Mouse (Mus musculus) thymus, adult 2 months (tissue): ENCODE measurements around the gene Ubald2.

ENCODE experiments used
- CTCF ChIP-seq: fragments of 200-500 bp; IDR thresholded peaks from 2 replicates; pipeline ENCODE4 v1.5.1; 2012; ENCODE audit warnings: mild to moderate bottlenecking, control low read depth, low read length, moderate library complexity, borderline replicate concordance; ENCODE audit not compliant: control insufficient read depth, poor library complexity, insufficient read depth; ENCODE audit errors: extremely low read depth
- POLR2A ChIP-seq: fragments of 200-500 bp; IDR thresholded peaks from 2 replicates; pipeline ENCODE4 v1.6.1; 2012; ENCODE audit warnings: mild to moderate bottlenecking, low read length, control low read depth, moderate library complexity; ENCODE audit not compliant: control insufficient read depth, poor library complexity, insufficient read depth; ENCODE audit errors: extremely low read depth

GRCm38 (mm10) chr11:116394769-116395168, 39.1 kb upstream of the Ubald2 start:
- no peak for TF ChIP-seq POLR2A
- TF ChIP-seq CTCF, result no peak
